Mouse (Mus musculus): ENCODE measurements at regions not wholly inside any gene's neighbourhood (a gene's known extent, or its start where the extent isn't known, plus 50 kb on each side); places are given as distances from the start of the nearest gene placed in this dataset.
A peak's percentile ranks its signal among the peaks of the same experiment; 100 is the strongest.

- H3K27ac ChIP-seq (replicated peaks): no peak overlapping the region
- ATAC-seq (ENCODE audit: low FRiP score, low TSS enrichment) (no peak), DNase-seq (ENCODE audit: low spot score) (no peak)
- no peaks in the 10 kb centered on the region for H3K27me3 ChIP-seq (ENCODE audit: control insufficient read depth, insufficient read depth, low read length)
- no peaks in the 10 kb centered on the region for H3K36me3 ChIP-seq (ENCODE audit: control insufficient read depth, insufficient read depth, low read length)
- TF ChIP-seq CTCF (IDR thresholded peaks at IDR 0.05; ENCODE audit: low read depth) (no peak), EP300 (optimal IDR thresholded peaks at IDR 0.05) (no peak)
- H3K4me3 ChIP-seq (ENCODE audit: low read depth, low read length): no peak overlapping the region
- no peaks in the 10 kb centered on the region for H3K9me3 ChIP-seq (ENCODE audit: control insufficient read depth, low read length)
- 89% methylated on average over 1 of the region's 1 CpGs for WGBS
- H3K4me2 ChIP-seq (replicated peaks; ENCODE audit: low read depth): no peak overlapping the region
- H3K4me1 ChIP-seq (replicated peaks; ENCODE audit: control insufficient read depth, insufficient read depth): no peaks in the 10 kb centered on the region
- H3K9ac ChIP-seq (ENCODE audit: low read length): no peak overlapping the region
Observed at GRCm38 (mm10) chr5:44319626-44320025, 93.2 kb upstream of the Tapt1 start.

- Histone ChIP-seq H3K4me3 (ENCODE audit: low read depth, low read length) (no peak overlapping the region), H3K4me1 (replicated peaks; ENCODE audit: control insufficient read depth, insufficient read depth) (no peaks in the 10 kb centered on the region), H3K9me3 (ENCODE audit: control insufficient read depth, low read length) (no peaks in the 10 kb centered on the region), H3K27me3 (ENCODE audit: control insufficient read depth, insufficient read depth, low read length) (no peaks in the 10 kb centered on the region), H3K27ac (replicated peaks) (no peak overlapping the region), H3K9ac (ENCODE audit: low read length) (no peak overlapping the region), H3K36me3 (ENCODE audit: control insufficient read depth, insufficient read depth, low read length) (no peaks in the 10 kb centered on the region), H3K4me2 (replicated peaks; ENCODE audit: low read depth) (peak overlapping the region; percentile 21; the same call in 1 of the 2 replicates)
- TF ChIP-seq EP300 (optimal IDR thresholded peaks at IDR 0.05) (no peak), CTCF (IDR thresholded peaks at IDR 0.05; ENCODE audit: low read depth) (no peak)
- WGBS: 18% methylated on average over 16 of the region's 16 CpGs
- DNase-seq (ENCODE audit: low spot score) (peak; percentile 48), ATAC-seq (ENCODE audit: low FRiP score, low TSS enrichment) (0 out of 2 replicates have a peak, but pooled peaks have one; percentile 53)
Observed at GRCm38 (mm10) chr5:44306769-44307557, 80.5 kb upstream of the Tapt1 start.

- Histone ChIP-seq H3K27me3 (ENCODE audit: control insufficient read depth, insufficient read depth, low read length) (no peaks in the 10 kb centered on the region), H3K9me3 (ENCODE audit: control insufficient read depth, low read length) (no peaks in the 10 kb centered on the region), H3K9ac (ENCODE audit: low read length) (no peak overlapping the region), H3K36me3 (ENCODE audit: control insufficient read depth, insufficient read depth, low read length) (no peaks in the 10 kb centered on the region), H3K4me3 (ENCODE audit: low read depth, low read length) (no peak overlapping the region), H3K27ac (replicated peaks) (no peak overlapping the region), H3K4me2 (replicated peaks; ENCODE audit: low read depth) (peak overlapping the region; percentile 26), H3K4me1 (replicated peaks; ENCODE audit: control insufficient read depth, insufficient read depth) (no peaks in the 10 kb centered on the region)
- DNase-seq (ENCODE audit: low spot score) (peak; percentile 67), ATAC-seq (ENCODE audit: low FRiP score, low TSS enrichment) (no peak)
- WGBS: 25% methylated on average over 14 of the region's 14 CpGs
- TF ChIP-seq EP300 (optimal IDR thresholded peaks at IDR 0.05) (no peak), CTCF (IDR thresholded peaks at IDR 0.05; ENCODE audit: low read depth) (peak; percentile 92)
Observed at GRCm38 (mm10) chr5:44303886-44304855, 77.7 kb upstream of the Tapt1 start.

GRCm38 (mm10) chr5:44284384-44284783 lies 58.0 kb upstream of the Tapt1 start:
- TF ChIP-seq EP300 (optimal IDR thresholded peaks at IDR 0.05): no peak
- TF ChIP-seq CTCF (IDR thresholded peaks at IDR 0.05; ENCODE audit: low read depth): peak; percentile 99
- peak; percentile 84 for DNase-seq (ENCODE audit: low spot score)

More at GRCm38 (mm10) chr5:44284384-44284783, 58.0 kb upstream of the Tapt1 start:
- H3K9me3 ChIP-seq (ENCODE audit: control insufficient read depth, low read length): no peaks in the 10 kb centered on the region
- H3K27me3 ChIP-seq (ENCODE audit: control insufficient read depth, insufficient read depth, low read length): no peaks in the 10 kb centered on the region
- H3K4me2 ChIP-seq (replicated peaks; ENCODE audit: low read depth): no peak overlapping the region
- H3K4me1 ChIP-seq (replicated peaks; ENCODE audit: control insufficient read depth, insufficient read depth): no peaks in the 10 kb centered on the region
- no peak overlapping the region for H3K27ac ChIP-seq (replicated peaks)
- no peak overlapping the region for H3K4me3 ChIP-seq (ENCODE audit: low read depth, low read length)
- no peak for ATAC-seq (ENCODE audit: low FRiP score, low TSS enrichment)
- 12% methylated on average over 5 of the region's 5 CpGs for WGBS
- H3K36me3 ChIP-seq (ENCODE audit: control insufficient read depth, insufficient read depth, low read length): no peaks in the 10 kb centered on the region
- H3K9ac ChIP-seq (ENCODE audit: low read length): no peak overlapping the region

Data from stomach, postnatal 0 days (tissue).